Mouse (Mus musculus) CD8-positive naive resting alpha-beta T cell, adult 2 months (primary cell): ENCODE measurements around the gene Fndc10.
A peak's percentile ranks its signal among the peaks of the same experiment; 100 is the strongest.
"Not testable (repeated sequence)": the region's sequence is repeated elsewhere in the genome, so short reads cannot be mapped to it uniquely, and the experiment has no call there.

Source experiments
- DNase-seq, 2 experiments: peaks; one replicate each; pipeline ENCODE4 v3.0.0; 2022; ENCODE audit warnings: low read depth in 2 of 2, low spot score in 2 of 2

Fndc10 gene

GRCm38 (mm10) chr4:155694111-155694481, at the start of gene Fndc10:
Gene Fndc10 (plus strand): TSS chr4:155694342.
- DNase-seq: peak; percentile 25 to 42

- not testable (repeated sequence) for DNase-seq
Observed at GRCm38 (mm10) chr4:155645308-155645707, 48.8 kb upstream of the Fndc10 start, which contains the start of gene Gm10563. Gene Gm10563 (minus strand): TSS chr4:155645408.

- no peak for DNase-seq
Observed at GRCm38 (mm10) chr4:155645721-155646120, 48.4 kb upstream of the Fndc10 start.

- DNase-seq: no peak
Observed at GRCm38 (mm10) chr4:155649355-155649754, 44.8 kb upstream of the Fndc10 start.

GRCm38 (mm10) chr4:155651553-155652269, 42.4 kb upstream of the Fndc10 start:
- no peak for DNase-seq

- DNase-seq: no peak
Observed at GRCm38 (mm10) chr4:155652283-155653085, 41.7 kb upstream of the Fndc10 start.

GRCm38 (mm10) chr4:155653086-155653450, 41.1 kb upstream of the Fndc10 start, which contains the start of gene Mmp23:
Gene Mmp23 (minus strand): TSS chr4:155653384.
- DNase-seq: no peak

GRCm38 (mm10) chr4:155653451-155654182, 40.5 kb upstream of the Fndc10 start:
- peak in 1 of 2 experiments; percentile 29 for DNase-seq

- no peak for DNase-seq
Observed at GRCm38 (mm10) chr4:155654183-155654455, 40.0 kb upstream of the Fndc10 start.

- DNase-seq: peak; percentile 45 to 59
Observed at GRCm38 (mm10) chr4:155654456-155655298, 39.5 kb upstream of the Fndc10 start.

- no peak for DNase-seq
Observed at GRCm38 (mm10) chr4:155656214-155656751, 37.9 kb upstream of the Fndc10 start.

GRCm38 (mm10) chr4:155658961-155659360, 35.2 kb upstream of the Fndc10 start:
- DNase-seq: no peak

- DNase-seq: no peak
Observed at GRCm38 (mm10) chr4:155660641-155661040, 33.5 kb upstream of the Fndc10 start.

GRCm38 (mm10) chr4:155666903-155667302, 27.2 kb upstream of the Fndc10 start:
- DNase-seq: no peak

GRCm38 (mm10) chr4:155668689-155669597, 25.2 kb upstream of the Fndc10 start, which contains the start of gene Mib2:
Gene Mib2 (minus strand): TSS chr4:155669198.
- DNase-seq: peak; percentile 94 to 97

GRCm38 (mm10) chr4:155669598-155670075, 24.5 kb upstream of the Fndc10 start:
- no peak for DNase-seq

- DNase-seq: not testable (repeated sequence)
Observed at GRCm38 (mm10) chr4:155670236-155670635, 23.9 kb upstream of the Fndc10 start.

- no peak for DNase-seq
Observed at GRCm38 (mm10) chr4:155672082-155672481, 22.1 kb upstream of the Fndc10 start.

GRCm38 (mm10) chr4:155675991-155676390, 18.2 kb upstream of the Fndc10 start:
- no peak for DNase-seq
